Comparison of ENCODE assay signal across 9 mouse cellular contexts in genomic region chr19:56566041-56566440, GRCm38 (mm10). TPM values are rescaled to one million over a fixed set of nuclear protein-coding genes. Genes with fewer than 3 reads are reported as not detected.
DNase-seq lines count a peak whose midpoint lies in the region; ATAC-seq and TF ChIP-seq lines count a peak whose summit lies in the region.
"Had no signal": no experiment of that assay in that cellular context is flagged by ENCODE, and none has a peak within 500 bp of the region (broad histone marks: within the 10 kb centered on the region; RNA-seq: fewer than 3 reads in every experiment).

No protein-coding gene starts in this region.

- CTCF ChIA-PET in Patski (lab: Charles Lee), result interaction anchor here (0.6 to 2.1 kb wide), 15 partner anchors 11 to 220 kb away, joined by 3 to 13 read pairs (median 3); no protein-coding TSS in a partner anchor

- in situ Hi-C loops in Patski (cut with MboI; ENCODE audit: low pct_unique_long_range_greater_than_20kb), result loop anchor here (5.0 kb wide), 1 partner anchor 211 kb away; no protein-coding TSS in a partner anchor

- H3K27ac ChIP-seq in kidney, adult 2 months (ENCODE audit: insufficient read depth, low read depth, low read length), result no peak overlapping the region
- no peak overlapping the region for H3K27ac ChIP-seq in kidney, embryonic 15.5 days
- no peak overlapping the region for H3K27ac ChIP-seq in embryonic facial prominence, embryonic 14.5 days (replicated peaks; ENCODE audit: low read depth, low read length)
- H3K27ac ChIP-seq: embryonic facial prominence, embryonic 12.5 days; limb, embryonic 12.5 days had no signal

- H3K9ac ChIP-seq in kidney, embryonic 15.5 days, result no peak overlapping the region
- H3K9ac ChIP-seq in embryonic facial prominence, embryonic 14.5 days (ENCODE audit: low read depth, low read length), result no peak overlapping the region
- H3K9ac ChIP-seq: embryonic facial prominence, embryonic 12.5 days; limb, embryonic 12.5 days had no signal

- WGBS in kidney, adult 2 months, result 63% methylated on average over 4 of the region's 4 CpGs
- 82% methylated on average over 4 of the region's 4 CpGs for WGBS in kidney, embryonic 15.5 days
- 84% methylated on average over 4 of the region's 4 CpGs for WGBS in embryonic facial prominence, embryonic 14.5 days

- no peaks in the 10 kb centered on the region for H3K4me1 ChIP-seq in kidney, adult 2 months (ENCODE audit: control insufficient read depth, insufficient read depth, low read length)
- no peaks in the 10 kb centered on the region for H3K4me1 ChIP-seq in kidney, embryonic 15.5 days
- H3K4me1 ChIP-seq in embryonic facial prominence, embryonic 14.5 days (ENCODE audit: control insufficient read depth, insufficient read depth, low read length), result no peaks in the 10 kb centered on the region
- H3K4me1 ChIP-seq: embryonic facial prominence, embryonic 12.5 days; limb, embryonic 12.5 days had no signal

- H3K4me2 ChIP-seq in kidney, embryonic 15.5 days, result no peak overlapping the region
- H3K4me2 ChIP-seq in embryonic facial prominence, embryonic 14.5 days (ENCODE audit: low read depth, low read length), result no peak overlapping the region
- H3K4me2 ChIP-seq: embryonic facial prominence, embryonic 12.5 days; limb, embryonic 12.5 days had no signal

- no peak for ATAC-seq in kidney, embryonic 15.5 days (replicated peaks; ENCODE audit: low FRiP score)
- no peak for ATAC-seq in Patski
- ATAC-seq in embryonic facial prominence, embryonic 14.5 days (ENCODE audit: low read depth), result no peak

- TF ChIP-seq POLR2A in kidney, adult 2 months (IDR thresholded peaks at IDR 0.05; ENCODE audit: low read depth, low read length), result no peak

- H3K36me3 ChIP-seq in kidney, adult 2 months (ENCODE audit: control insufficient read depth, insufficient read depth, low read length), result no peaks in the 10 kb centered on the region
- H3K36me3 ChIP-seq in kidney, embryonic 15.5 days, result peaks cover 22% of the 10 kb centered on the region
- H3K36me3 ChIP-seq in embryonic facial prominence, embryonic 14.5 days (ENCODE audit: control insufficient read depth, insufficient read depth, low read length), result peaks cover 12% of the 10 kb centered on the region

- peak; percentile 58 for TF ChIP-seq CTCF in kidney, adult 2 months (conservative IDR thresholded peaks at IDR 0.05; ENCODE audit: insufficient read depth, insufficient read length, low read depth, low read length)
- TF ChIP-seq CTCF in Patski (IDR thresholded peaks at IDR 0.05), result peak; percentile 79

- H3K9me3 ChIP-seq in kidney, embryonic 15.5 days (replicated peaks), result no peaks in the 10 kb centered on the region
- no peaks in the 10 kb centered on the region for H3K9me3 ChIP-seq in embryonic facial prominence, embryonic 14.5 days (ENCODE audit: control insufficient read depth, low read length)
- H3K9me3 ChIP-seq: embryonic facial prominence, embryonic 12.5 days; limb, embryonic 12.5 days had no signal

- H3K4me3 ChIP-seq in kidney, adult 2 months (ENCODE audit: insufficient read depth, low read depth, low read length), result no peak overlapping the region
- no peak overlapping the region for H3K4me3 ChIP-seq in kidney, embryonic 15.5 days (replicated peaks)
- no peak overlapping the region for H3K4me3 ChIP-seq in embryonic facial prominence, embryonic 14.5 days (ENCODE audit: low read depth, low read length)
- H3K4me3 ChIP-seq: embryonic facial prominence, embryonic 12.5 days; limb, embryonic 12.5 days had no signal

- POLR2A ChIA-PET in Patski (lab: Charles Lee), result interaction anchor here (0.6 to 0.8 kb wide), 4 partner anchors 8 to 344 kb away, joined by 3 to 4 read pairs (median 4); no protein-coding TSS in a partner anchor

- H3K27me3 ChIP-seq in kidney, adult 2 months (replicated peaks; ENCODE audit: control insufficient read depth, insufficient read depth, low read length), result no peaks in the 10 kb centered on the region
- no peaks in the 10 kb centered on the region for H3K27me3 ChIP-seq in kidney, embryonic 15.5 days
- no peaks in the 10 kb centered on the region for H3K27me3 ChIP-seq in Patski
- no peaks in the 10 kb centered on the region for H3K27me3 ChIP-seq in embryonic facial prominence, embryonic 14.5 days (replicated peaks; ENCODE audit: control insufficient read depth, insufficient read depth, low read length)
- H3K27me3 ChIP-seq: embryonic facial prominence, embryonic 12.5 days; limb, embryonic 12.5 days had no signal

- DNase-seq in kidney, adult 2 months, result peak; percentile 68
- no peak for DNase-seq in Patski (ENCODE audit: low read depth, low spot score)
- peak; percentile 54 for DNase-seq in embryonic facial prominence, embryonic 14.5 days (ENCODE audit: low spot score)
- peak; percentile 77 for DNase-seq in layer of hippocampus, adult 11-12 months (ENCODE audit: low spot score)
- DNase-seq in monocyte, adult 2 months (ENCODE audit: low read depth in 1 of 2, low spot score in 2 of 2), result peak; percentile 36 to 42
- no peak for DNase-seq in T-cell, adult 2 months (ENCODE audit: low spot score)

RNA-seq across cellular contexts. Expression of gene Nhlrc2, which starts 18.0 kb away (rescaled TPM):
- polyA plus RNA-seq in kidney, adult 2 months (2012; rRNA removed), result 6.3 and 6.6 TPM in 2 replicates
- polyA plus RNA-seq in kidney, embryonic 15.5 days (2015; fragmentation: Nextera tagmentation; extraction: Ambion mirVana), result 15.2 and 16.0 TPM in 2 replicates
- polyA plus RNA-seq in Patski (2021), result 18.4 TPM
- 13.1 and 13.9 TPM in 2 replicates for polyA plus RNA-seq in embryonic facial prominence, embryonic 14.5 days (2014; fragmentation: Nextera tagmentation; extraction: Ambion mirVana)

RNA-seq across cellular contexts. Expression of gene Dclre1a, which starts 18.0 kb away (rescaled TPM):
- 5.7 and 5.9 TPM in 2 replicates for polyA plus RNA-seq in kidney, adult 2 months (2012; rRNA removed)
- polyA plus RNA-seq in kidney, embryonic 15.5 days (2015; fragmentation: Nextera tagmentation; extraction: Ambion mirVana), result 18.0 and 21.6 TPM in 2 replicates
- polyA plus RNA-seq in Patski (2021), result 19.6 TPM
- polyA plus RNA-seq in embryonic facial prominence, embryonic 14.5 days (2014; fragmentation: Nextera tagmentation; extraction: Ambion mirVana), result 12.8 and 16.6 TPM in 2 replicates

Comparison
In these comparisons a context has a peak if more than half of its experiments do, and no peak if none do; other contexts are left out.
1. DNase-seq: peak in kidney, adult 2 months (single experiment), embryonic facial prominence, embryonic 14.5 days (single experiment), layer of hippocampus, adult 11-12 months (single experiment) and monocyte, adult 2 months (2 of 2); none in Patski (single experiment) and T-cell, adult 2 months (single experiment).